Mouse (Mus musculus): ENCODE data around the gene Rgs9.
A peak's percentile ranks its signal among the peaks of the same experiment; 100 is the strongest.

Rgs9 gene

GRCm38 (mm10) chr11:109244635-109245360 is 53.1 kb downstream of the Rgs9 start:
- DNase-seq (ENCODE audit: inconsistent age in 2 of 2, low spot score in 1 of 2): peak; percentile 31 to 78

GRCm38 (mm10) chr11:109240126-109240525 is 57.8 kb downstream of the Rgs9 start:
- DNase-seq (ENCODE audit: inconsistent age in 2 of 2, low spot score in 1 of 2): no peak

- DNase-seq (ENCODE audit: inconsistent age in 2 of 2, low spot score in 1 of 2): no peak
Measured at GRCm38 (mm10) chr11:109238671-109239070, 59.3 kb downstream of the Rgs9 start.

GRCm38 (mm10) chr11:109237796-109238195 is 60.1 kb downstream of the Rgs9 start:
- no peak for DNase-seq (ENCODE audit: inconsistent age in 2 of 2, low spot score in 1 of 2)

GRCm38 (mm10) chr11:109233627-109234026 is 64.3 kb downstream of the Rgs9 start:
- no peak for DNase-seq (ENCODE audit: inconsistent age in 2 of 2, low spot score in 1 of 2)

GRCm38 (mm10) chr11:109232811-109233210 is 65.1 kb downstream of the Rgs9 start:
- no peak for DNase-seq (ENCODE audit: inconsistent age in 2 of 2, low spot score in 1 of 2)

GRCm38 (mm10) chr11:109227139-109227538 is 70.8 kb downstream of the Rgs9 start:
- DNase-seq (ENCODE audit: inconsistent age in 2 of 2, low spot score in 1 of 2): no peak

GRCm38 (mm10) chr11:109221209-109222007 is 76.5 kb downstream of the Rgs9 start:
- DNase-seq (ENCODE audit: inconsistent age in 2 of 2, low spot score in 1 of 2): peak; percentile 21 to 47

GRCm38 (mm10) chr11:109218722-109219430 is 79.1 kb downstream of the Rgs9 start:
- no peak for DNase-seq (ENCODE audit: inconsistent age in 2 of 2, low spot score in 1 of 2)

- DNase-seq (ENCODE audit: inconsistent age in 2 of 2, low spot score in 1 of 2): peak; percentile 17 to 54
Measured at GRCm38 (mm10) chr11:109217827-109218536, 79.9 kb downstream of the Rgs9 start.

- DNase-seq (ENCODE audit: inconsistent age in 2 of 2, low spot score in 1 of 2): peak; percentile 37 to 72
Measured at GRCm38 (mm10) chr11:109210772-109211171, 87.2 kb downstream of the Rgs9 start.

- no peak for DNase-seq (ENCODE audit: inconsistent age in 2 of 2, low spot score in 1 of 2)
Measured at GRCm38 (mm10) chr11:109210341-109210740, 87.6 kb downstream of the Rgs9 start.

- no peak for DNase-seq (ENCODE audit: inconsistent age in 2 of 2, low spot score in 1 of 2)
Measured at GRCm38 (mm10) chr11:109206732-109207131, 91.2 kb downstream of the Rgs9 start.

GRCm38 (mm10) chr11:109206028-109206427 is 91.9 kb downstream of the Rgs9 start:
- no peak for DNase-seq (ENCODE audit: inconsistent age in 2 of 2, low spot score in 1 of 2)

- no peak for DNase-seq (ENCODE audit: inconsistent age in 2 of 2, low spot score in 1 of 2)
Measured at GRCm38 (mm10) chr11:109199612-109200293, 98.2 kb downstream of the Rgs9 start.

GRCm38 (mm10) chr11:109192673-109193557 is 105.0 kb downstream of the Rgs9 start:
- DNase-seq (ENCODE audit: inconsistent age in 2 of 2, low spot score in 1 of 2): peak; percentile 73 to 94

GRCm38 (mm10) chr11:109188235-109188634 is 109.7 kb downstream of the Rgs9 start:
- DNase-seq (ENCODE audit: inconsistent age in 2 of 2, low spot score in 1 of 2): no peak

GRCm38 (mm10) chr11:109187631-109188184 is 110.2 kb downstream of the Rgs9 start:
- no peak for DNase-seq (ENCODE audit: inconsistent age in 2 of 2, low spot score in 1 of 2)

- peak in 1 of 2 experiments; percentile 42 for DNase-seq (ENCODE audit: inconsistent age in 2 of 2, low spot score in 1 of 2)
Measured at GRCm38 (mm10) chr11:109181118-109181517, 116.8 kb downstream of the Rgs9 start.

All from adrenal gland, adult (tissue).